Mouse (Mus musculus): ENCODE results near the gene Trhr2. TPM values are rescaled to one million over a fixed set of nuclear protein-coding genes. Genes with fewer than 3 reads are reported as not detected.
"Not testable (repeated sequence)": the region's sequence is repeated elsewhere in the genome, so short reads cannot be mapped to it uniquely, and the experiment has no call there.

The Trhr2 gene
- total and polyA plus RNA-seq, 2 experiments from 2014 or later, result not detected

GRCm38 (mm10) chr8:122330446-122331133 is 30.0 kb downstream of the Trhr2 start:
- Histone ChIP-seq H3K27me3 (ENCODE audit: control insufficient read depth, insufficient read depth, low read length) (no peaks in the 10 kb centered on the region), H3K9me3 (replicated peaks; ENCODE audit: control insufficient read depth, low read length) (no peaks in the 10 kb centered on the region), H3K9ac (replicated peaks; ENCODE audit: low read depth, low read length) (no peak overlapping the region; the same call in 1 of the 2 replicates), H3K4me1 (ENCODE audit: control insufficient read depth, insufficient read depth) (peaks cover 21% of the 10 kb centered on the region), H3K36me3 (replicated peaks; ENCODE audit: control insufficient read depth, insufficient read depth, low read length) (peaks cover 29% of the 10 kb centered on the region), H3K4me3 (ENCODE audit: low read depth, low read length) (no peak overlapping the region), H3K27ac (ENCODE audit: low read depth) (peak overlapping the region; percentile 62), H3K4me2 (ENCODE audit: low read depth, low read length) (no peak overlapping the region)
- DNase-seq (ENCODE audit: low spot score) (peak; percentile 46), ATAC-seq (ENCODE audit: insufficient read depth, low read depth) (peak; percentile 28; the same call in 1 of the 2 replicates)
- TF ChIP-seq CTCF (IDR thresholded peaks at IDR 0.05; ENCODE audit: low read depth), result no peak
- no peak for TF ChIP-seq EP300 (IDR thresholded peaks at IDR 0.05; ENCODE audit: low read depth)
- WGBS, result 46% methylated on average over 12 of the region's 12 CpGs

GRCm38 (mm10) chr8:122329553-122330239 is 30.9 kb downstream of the Trhr2 start:
- Histone ChIP-seq H3K4me1 (ENCODE audit: control insufficient read depth, insufficient read depth) (peaks cover 24% of the 10 kb centered on the region), H3K9ac (replicated peaks; ENCODE audit: low read depth, low read length) (no peak overlapping the region; the same call in 1 of the 2 replicates)

DNA sequence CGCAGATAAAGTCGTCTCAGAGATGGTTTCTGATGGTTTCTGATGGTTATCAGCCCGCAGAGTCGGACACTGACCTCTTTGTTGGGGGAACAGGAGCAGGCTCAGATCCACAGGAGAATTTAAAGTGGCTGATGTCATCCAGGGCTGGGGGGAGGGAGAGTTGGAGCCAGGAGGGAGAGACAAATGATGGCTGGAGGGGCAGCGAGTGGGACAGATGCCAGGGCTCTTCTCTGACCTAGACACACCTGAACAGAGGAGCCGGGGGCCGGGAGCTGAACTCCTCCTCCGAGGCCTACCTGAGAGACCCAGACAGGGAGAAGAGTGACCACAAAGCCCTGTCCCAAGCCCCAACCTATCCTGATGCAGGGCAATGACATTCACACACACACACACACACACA is 31.5 kb downstream of the Trhr2 start:
- DNase-seq (ENCODE audit: low spot score) (no peak), ATAC-seq (ENCODE audit: insufficient read depth, low read depth) (no peak)
- no peak overlapping the region for H3K4me2 ChIP-seq (ENCODE audit: low read depth, low read length)
- H3K36me3 ChIP-seq (replicated peaks; ENCODE audit: control insufficient read depth, insufficient read depth, low read length), result peaks cover 14% of the 10 kb centered on the region; the same call in 1 of the 2 replicates
- H3K27me3 ChIP-seq (ENCODE audit: control insufficient read depth, insufficient read depth, low read length), result no peaks in the 10 kb centered on the region
- 50% methylated on average over 8 of the region's 8 CpGs for WGBS
- TF ChIP-seq CTCF (IDR thresholded peaks at IDR 0.05; ENCODE audit: low read depth), result no peak
- TF ChIP-seq EP300 (IDR thresholded peaks at IDR 0.05; ENCODE audit: low read depth), result no peak
- no peak overlapping the region for H3K4me3 ChIP-seq (ENCODE audit: low read depth, low read length)
- no peak overlapping the region for H3K9ac ChIP-seq (replicated peaks; ENCODE audit: low read depth, low read length)
- peaks cover 30% of the 10 kb centered on the region for H3K4me1 ChIP-seq (ENCODE audit: control insufficient read depth, insufficient read depth)
- H3K9me3 ChIP-seq (replicated peaks; ENCODE audit: control insufficient read depth, low read length), result no peaks in the 10 kb centered on the region
- H3K27ac ChIP-seq (ENCODE audit: low read depth), result no peak overlapping the region

More at GRCm38 (mm10) chr8:122329553-122330239, 30.9 kb downstream of the Trhr2 start:
- Histone ChIP-seq H3K4me3 (ENCODE audit: low read depth, low read length) (no peak overlapping the region), H3K36me3 (replicated peaks; ENCODE audit: control insufficient read depth, insufficient read depth, low read length) (peaks cover 20% of the 10 kb centered on the region), H3K27me3 (ENCODE audit: control insufficient read depth, insufficient read depth, low read length) (no peaks in the 10 kb centered on the region), H3K27ac (ENCODE audit: low read depth) (peak overlapping the region; percentile 62; the same call in 1 of the 2 replicates), H3K9me3 (replicated peaks; ENCODE audit: control insufficient read depth, low read length) (no peaks in the 10 kb centered on the region), H3K4me2 (ENCODE audit: low read depth, low read length) (no peak overlapping the region)
- WGBS, result 79% methylated on average over 22 of the region's 22 CpGs
- DNase-seq (ENCODE audit: low spot score) (no peak), ATAC-seq (ENCODE audit: insufficient read depth, low read depth) (0 out of 2 replicates have a peak, but pooled peaks have one; percentile 15)
- TF ChIP-seq CTCF (IDR thresholded peaks at IDR 0.05; ENCODE audit: low read depth), result no peak
- no peak for TF ChIP-seq EP300 (IDR thresholded peaks at IDR 0.05; ENCODE audit: low read depth)

DNA sequence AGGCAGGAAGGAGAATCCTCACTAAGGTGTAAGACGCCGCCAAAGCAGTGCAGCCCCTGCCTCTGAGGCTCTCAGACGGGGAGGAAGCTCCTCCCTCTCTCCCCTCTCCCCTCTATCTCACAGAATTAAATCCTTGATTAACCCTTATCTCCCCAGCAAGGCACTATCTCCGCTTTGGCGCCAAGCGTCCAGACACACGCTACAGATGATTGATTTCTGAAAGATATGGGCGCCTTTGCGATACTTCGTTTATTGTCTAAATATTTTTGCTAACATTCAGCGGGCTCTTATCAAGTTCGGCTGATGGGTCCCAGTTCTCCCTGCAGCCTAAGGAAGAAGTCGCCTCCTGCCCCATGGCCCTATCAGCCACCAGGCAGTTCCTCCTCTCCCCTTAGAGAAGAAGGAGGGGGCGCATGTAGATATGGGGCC is 34.4 kb downstream of the Trhr2 start:
- Histone ChIP-seq H3K4me1 (ENCODE audit: control insufficient read depth, insufficient read depth) (peaks cover 57% of the 10 kb centered on the region), H3K36me3 (replicated peaks; ENCODE audit: control insufficient read depth, insufficient read depth, low read length) (no peaks in the 10 kb centered on the region), H3K27ac (ENCODE audit: low read depth) (no peak overlapping the region), H3K27me3 (ENCODE audit: control insufficient read depth, insufficient read depth, low read length) (no peaks in the 10 kb centered on the region), H3K9me3 (replicated peaks; ENCODE audit: control insufficient read depth, low read length) (no peaks in the 10 kb centered on the region), H3K4me2 (ENCODE audit: low read depth, low read length) (no peak overlapping the region), H3K9ac (replicated peaks; ENCODE audit: low read depth, low read length) (no peak overlapping the region), H3K4me3 (ENCODE audit: low read depth, low read length) (no peak overlapping the region)
- ATAC-seq (ENCODE audit: insufficient read depth, low read depth) (no peak), DNase-seq (ENCODE audit: low spot score) (no peak)
- 49% methylated on average over 14 of the region's 14 CpGs for WGBS
- TF ChIP-seq EP300 (IDR thresholded peaks at IDR 0.05; ENCODE audit: low read depth) (no peak), CTCF (IDR thresholded peaks at IDR 0.05; ENCODE audit: low read depth) (no peak)

DNA sequence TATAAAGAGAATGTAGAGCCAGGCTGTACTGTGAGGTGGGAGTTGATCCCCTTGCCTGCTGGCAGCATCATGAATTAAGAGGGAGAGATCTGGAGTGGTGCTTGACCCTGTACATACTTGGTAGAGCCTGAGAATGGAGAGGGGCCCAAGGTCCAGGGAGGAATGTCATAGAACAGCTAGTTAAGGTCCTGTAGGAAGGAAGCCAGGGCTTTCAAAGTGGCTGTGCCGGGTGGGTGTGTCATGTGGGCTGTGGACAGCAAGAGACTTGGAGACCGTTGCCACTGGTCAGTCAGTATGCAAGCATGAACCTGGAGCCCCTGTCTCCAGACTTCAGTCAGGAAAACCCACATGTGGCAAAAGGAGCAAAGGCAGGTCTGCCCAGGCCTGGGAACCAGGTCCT is 35.4 kb downstream of the Trhr2 start:
- Histone ChIP-seq H3K4me1 (ENCODE audit: control insufficient read depth, insufficient read depth) (peaks cover 50% of the 10 kb centered on the region), H3K36me3 (replicated peaks; ENCODE audit: control insufficient read depth, insufficient read depth, low read length) (no peaks in the 10 kb centered on the region), H3K9me3 (replicated peaks; ENCODE audit: control insufficient read depth, low read length) (no peaks in the 10 kb centered on the region), H3K4me2 (ENCODE audit: low read depth, low read length) (no peak overlapping the region), H3K27me3 (ENCODE audit: control insufficient read depth, insufficient read depth, low read length) (no peaks in the 10 kb centered on the region), H3K4me3 (ENCODE audit: low read depth, low read length) (no peak overlapping the region), H3K27ac (ENCODE audit: low read depth) (no peak overlapping the region), H3K9ac (replicated peaks; ENCODE audit: low read depth, low read length) (no peak overlapping the region; the same call in 1 of the 2 replicates)
- 37% methylated on average over 2 of the region's 2 CpGs for WGBS
- no peak for DNase-seq (ENCODE audit: low spot score)
- ATAC-seq (ENCODE audit: insufficient read depth, low read depth), result no peak
- TF ChIP-seq EP300 (IDR thresholded peaks at IDR 0.05; ENCODE audit: low read depth) (no peak), CTCF (IDR thresholded peaks at IDR 0.05; ENCODE audit: low read depth) (no peak)

DNA sequence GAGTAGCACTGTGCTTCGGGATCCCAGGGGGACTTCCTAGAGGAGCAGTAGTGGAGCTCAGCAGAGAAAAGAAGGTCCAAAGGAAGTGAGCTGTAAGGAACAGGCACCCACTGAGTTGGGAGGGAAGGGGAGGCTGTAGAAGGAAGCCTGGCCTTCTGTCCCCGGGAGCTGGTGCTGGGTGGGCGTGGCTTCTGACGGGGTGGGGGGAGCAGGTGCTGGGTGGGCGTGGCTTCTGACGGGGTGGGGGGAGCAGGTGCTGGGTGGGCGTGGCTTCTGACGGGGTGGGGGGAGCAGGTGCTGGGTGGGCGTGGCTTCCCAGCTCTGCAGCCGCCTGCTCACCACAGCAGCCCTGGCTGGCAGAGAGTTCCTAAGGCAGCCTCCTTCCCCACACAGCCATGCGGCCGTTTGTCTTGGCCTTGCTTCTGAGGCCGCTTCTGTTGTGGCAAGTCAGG is 36.6 kb downstream of the Trhr2 start:
- H3K27me3 ChIP-seq (ENCODE audit: control insufficient read depth, insufficient read depth, low read length); H3K9ac ChIP-seq (replicated peaks; ENCODE audit: low read depth, low read length); DNase-seq (ENCODE audit: low spot score); H3K36me3 ChIP-seq (replicated peaks; ENCODE audit: control insufficient read depth, insufficient read depth, low read length); H3K4me2 ChIP-seq (ENCODE audit: low read depth, low read length); H3K4me3 ChIP-seq (ENCODE audit: low read depth, low read length); H3K9me3 ChIP-seq (replicated peaks; ENCODE audit: control insufficient read depth, low read length): not testable (repeated sequence)
- 26% methylated on average over 11 of the region's 13 CpGs for WGBS
- peaks cover 40% of the 10 kb centered on the region for H3K4me1 ChIP-seq (ENCODE audit: control insufficient read depth, insufficient read depth)
- peak overlapping the region; percentile 57; the same call in 1 of the 2 replicates for H3K27ac ChIP-seq (ENCODE audit: low read depth)
- 0 out of 2 replicates have a peak, but pooled peaks have one; percentile 17 for ATAC-seq (ENCODE audit: insufficient read depth, low read depth)
